Mouse (Mus musculus): Measurements from ENCODE around the gene Arid3b. TPM values are rescaled to one million over a fixed set of nuclear protein-coding genes. Genes with fewer than 3 reads are reported as not detected.
A peak's percentile ranks its signal among the peaks of the same experiment; 100 is the strongest.

The Arid3b gene
- polyA plus RNA-seq, 1 experiment from 2014 or later: 32.1 TPM

- H3K4me2 ChIP-seq (ENCODE audit: low read depth, low read length, severe bottlenecking): no peak overlapping the region
- DNase-seq (ENCODE audit: low spot score) (peak; percentile 49), ATAC-seq (replicated peaks; ENCODE audit: low FRiP score) (no peak)
- H3K27me3 ChIP-seq (ENCODE audit: control insufficient read depth, insufficient read depth, low read length): no peaks in the 10 kb centered on the region
- H3K27ac ChIP-seq (ENCODE audit: low read depth, low read length): peak overlapping the region; percentile 14; the same call in 1 of the 2 replicates
- peaks cover 27% of the 10 kb centered on the region for H3K4me1 ChIP-seq (replicated peaks; ENCODE audit: control insufficient read depth, insufficient read depth, low read length)
- H3K9ac ChIP-seq (ENCODE audit: low read length): no peak overlapping the region
- H3K9me3 ChIP-seq (ENCODE audit: control insufficient read depth, low read length): no peaks in the 10 kb centered on the region
- H3K36me3 ChIP-seq (ENCODE audit: control insufficient read depth, insufficient read depth, low read length): no peaks in the 10 kb centered on the region
- no peak overlapping the region for H3K4me3 ChIP-seq (ENCODE audit: low read depth, low read length)
- WGBS: 3% methylated on average over 6 of the region's 6 CpGs
Measured at GRCm38 (mm10) chr9:57817220-57817667, 19.3 kb downstream of the Arid3b start.

DNA sequence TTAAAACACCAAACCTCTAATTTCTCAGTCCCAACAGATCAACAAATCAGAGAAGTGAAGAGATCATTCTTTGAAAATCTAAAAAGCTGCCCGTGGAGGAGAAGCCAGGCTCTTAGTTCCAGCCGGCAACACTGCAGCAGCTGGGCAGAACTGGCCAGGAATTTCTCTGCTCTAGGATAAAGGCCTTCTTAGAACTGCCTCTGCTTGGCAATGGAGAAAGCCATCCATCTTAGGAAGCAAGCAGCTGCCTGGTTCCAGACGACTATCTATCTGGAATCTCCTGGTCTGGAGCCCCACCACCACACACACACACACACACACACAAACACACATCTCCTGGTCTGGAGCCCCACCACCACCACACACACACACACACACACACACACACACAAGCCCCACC lies 21.7 kb downstream of the Arid3b start:
- Histone ChIP-seq H3K4me3 (ENCODE audit: low read depth, low read length) (no peak overlapping the region), H3K4me1 (replicated peaks; ENCODE audit: control insufficient read depth, insufficient read depth, low read length) (peaks cover 23% of the 10 kb centered on the region; the same call in 1 of the 2 replicates), H3K36me3 (ENCODE audit: control insufficient read depth, insufficient read depth, low read length) (no peaks in the 10 kb centered on the region), H3K27me3 (ENCODE audit: control insufficient read depth, insufficient read depth, low read length) (no peaks in the 10 kb centered on the region), H3K4me2 (ENCODE audit: low read depth, low read length, severe bottlenecking) (no peak overlapping the region), H3K9me3 (ENCODE audit: control insufficient read depth, low read length) (no peaks in the 10 kb centered on the region), H3K27ac (ENCODE audit: low read depth, low read length) (no peak overlapping the region), H3K9ac (ENCODE audit: low read length) (no peak overlapping the region)
- 45% methylated on average over 3 of the region's 3 CpGs for WGBS
- DNase-seq (ENCODE audit: low spot score): peak; percentile 41
- ATAC-seq (replicated peaks; ENCODE audit: low FRiP score): no peak

- ATAC-seq (replicated peaks; ENCODE audit: low FRiP score): no peak
- no peak overlapping the region for H3K27ac ChIP-seq (ENCODE audit: low read depth, low read length)
- WGBS: 19% methylated on average over 1 of the region's 1 CpGs
- no peaks in the 10 kb centered on the region for H3K9me3 ChIP-seq (ENCODE audit: control insufficient read depth, low read length)
- no peak overlapping the region for H3K4me3 ChIP-seq (ENCODE audit: low read depth, low read length)
- DNase-seq (ENCODE audit: low spot score): no peak
- no peak overlapping the region for H3K4me2 ChIP-seq (ENCODE audit: low read depth, low read length, severe bottlenecking)
- H3K9ac ChIP-seq (ENCODE audit: low read length): no peak overlapping the region
- H3K36me3 ChIP-seq (ENCODE audit: control insufficient read depth, insufficient read depth, low read length): no peaks in the 10 kb centered on the region
- peaks cover 26% of the 10 kb centered on the region; the same call in 1 of the 2 replicates for H3K4me1 ChIP-seq (replicated peaks; ENCODE audit: control insufficient read depth, insufficient read depth, low read length)
- no peaks in the 10 kb centered on the region for H3K27me3 ChIP-seq (ENCODE audit: control insufficient read depth, insufficient read depth, low read length)
Measured at GRCm38 (mm10) chr9:57814014-57814413, 22.6 kb downstream of the Arid3b start.

DNA sequence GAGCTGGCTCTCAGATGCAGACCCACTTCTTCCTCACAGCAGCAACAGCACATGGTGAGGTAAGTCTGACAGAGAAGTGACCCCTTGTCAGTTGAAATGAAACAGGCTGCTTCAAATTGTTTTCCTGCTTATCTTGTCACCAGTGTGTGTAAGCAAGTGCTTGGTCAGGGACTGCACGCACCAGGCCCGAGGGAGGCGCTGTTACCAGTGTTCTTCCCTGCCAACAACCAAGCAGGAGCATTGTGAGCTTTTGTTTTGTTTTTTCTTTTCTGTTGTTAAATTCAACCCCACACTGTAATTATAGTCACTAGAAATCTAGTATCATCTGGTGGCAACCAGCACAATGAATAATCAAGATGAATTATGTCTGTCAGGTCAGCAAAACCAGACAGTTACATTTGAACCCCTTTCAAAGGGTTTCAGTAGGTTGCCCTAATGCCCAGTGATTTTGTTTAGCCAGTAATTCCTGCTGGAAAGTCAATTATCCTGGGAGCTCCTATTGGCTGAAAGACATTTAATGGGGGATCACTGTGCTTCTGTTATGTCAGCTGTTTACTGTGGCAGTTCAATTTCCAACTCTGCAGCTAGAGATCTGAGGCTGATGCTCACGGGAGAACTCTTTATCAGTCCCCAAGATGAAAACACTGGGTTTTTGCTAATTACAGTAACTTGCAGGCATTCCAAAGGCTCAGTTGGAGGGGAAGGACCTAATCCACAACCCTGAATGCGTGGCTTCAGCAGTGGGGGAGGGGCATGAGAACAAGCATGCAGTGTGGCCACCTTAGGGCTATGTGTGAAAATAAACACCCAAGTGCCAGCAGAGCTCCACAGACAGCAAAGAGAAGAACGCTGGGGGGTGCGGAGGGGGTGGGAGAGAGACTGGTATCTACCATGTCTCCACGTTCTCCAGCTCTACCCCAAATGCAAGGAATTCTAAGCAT lies 24.5 kb downstream of the Arid3b start:
- WGBS: 36% methylated on average over 8 of the region's 8 CpGs
- H3K4me3 ChIP-seq (ENCODE audit: low read depth, low read length): no peak overlapping the region
- no peaks in the 10 kb centered on the region for H3K9me3 ChIP-seq (ENCODE audit: control insufficient read depth, low read length)
- DNase-seq (ENCODE audit: low spot score) (no peak), ATAC-seq (replicated peaks; ENCODE audit: low FRiP score) (0 out of 2 replicates have a peak, but pooled peaks have one; percentile 33)
- no peak overlapping the region for H3K9ac ChIP-seq (ENCODE audit: low read length)
- no peaks in the 10 kb centered on the region for H3K36me3 ChIP-seq (ENCODE audit: control insufficient read depth, insufficient read depth, low read length)
- no peaks in the 10 kb centered on the region for H3K27me3 ChIP-seq (ENCODE audit: control insufficient read depth, insufficient read depth, low read length)
- peak overlapping the region; percentile 28 for H3K27ac ChIP-seq (ENCODE audit: low read depth, low read length)
- H3K4me2 ChIP-seq (ENCODE audit: low read depth, low read length, severe bottlenecking): no peak overlapping the region
- H3K4me1 ChIP-seq (replicated peaks; ENCODE audit: control insufficient read depth, insufficient read depth, low read length): peaks cover 28% of the 10 kb centered on the region; the same call in 1 of the 2 replicates

DNA sequence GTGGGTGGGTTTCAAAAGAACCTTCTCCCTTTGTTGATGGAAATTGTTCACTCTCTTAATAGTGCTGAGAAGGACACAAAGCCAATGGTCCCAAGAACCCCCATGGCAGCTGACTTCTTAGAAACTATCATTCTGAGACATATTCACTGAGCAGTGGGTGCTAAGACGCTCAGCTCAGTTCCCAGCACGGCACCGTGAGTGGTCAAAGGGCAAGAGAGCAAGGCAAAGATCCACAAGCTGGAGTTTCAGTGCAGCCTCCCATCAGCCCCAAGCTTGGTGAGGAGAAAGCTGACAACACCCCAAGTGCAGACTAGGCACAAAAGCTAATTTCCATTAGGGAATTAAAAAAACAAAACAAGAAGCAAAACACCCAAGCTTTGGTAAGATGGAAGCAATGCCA lies 25.9 kb downstream of the Arid3b start:
- peaks cover 31% of the 10 kb centered on the region for H3K4me1 ChIP-seq (replicated peaks; ENCODE audit: control insufficient read depth, insufficient read depth, low read length)
- no peak overlapping the region for H3K27ac ChIP-seq (ENCODE audit: low read depth, low read length)

DNA sequence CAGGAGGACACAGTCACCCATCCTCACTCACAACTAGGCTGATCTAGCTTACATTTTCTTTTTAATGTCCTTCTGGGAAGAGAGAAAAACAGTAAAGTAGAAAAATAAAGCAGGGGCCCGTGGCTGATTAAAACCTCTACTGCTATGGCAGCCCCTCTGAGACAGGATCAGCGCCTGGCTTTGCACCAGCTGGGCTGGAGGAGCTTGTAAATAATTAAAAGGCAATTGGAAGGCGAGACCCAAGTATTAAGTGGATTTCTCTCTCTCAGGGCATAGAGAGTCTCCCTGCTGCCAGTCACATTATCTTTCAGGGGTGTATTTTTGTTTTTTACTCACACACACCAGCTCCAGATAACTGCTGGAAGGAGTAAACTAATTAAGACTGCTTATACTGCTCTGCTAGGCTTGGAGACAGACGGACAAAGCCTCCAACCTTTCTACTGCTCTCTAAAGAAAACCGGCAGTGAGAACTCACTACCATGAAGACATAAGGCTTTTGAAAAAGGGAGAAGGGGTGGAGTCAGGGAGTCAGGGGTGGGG lies 27.8 kb downstream of the Arid3b start:
- H3K4me1 ChIP-seq (replicated peaks; ENCODE audit: control insufficient read depth, insufficient read depth, low read length): peaks cover 27% of the 10 kb centered on the region
- H3K9ac ChIP-seq (ENCODE audit: low read length): no peak overlapping the region
- peak overlapping the region; percentile 60; the same call in 1 of the 2 replicates for H3K27ac ChIP-seq (ENCODE audit: low read depth, low read length)
- H3K27me3 ChIP-seq (ENCODE audit: control insufficient read depth, insufficient read depth, low read length): no peaks in the 10 kb centered on the region
- DNase-seq (ENCODE audit: low spot score): no peak
- H3K9me3 ChIP-seq (ENCODE audit: control insufficient read depth, low read length): no peaks in the 10 kb centered on the region
- 29% methylated on average over 5 of the region's 5 CpGs for WGBS
- H3K4me3 ChIP-seq (ENCODE audit: low read depth, low read length): no peak overlapping the region
- no peaks in the 10 kb centered on the region for H3K36me3 ChIP-seq (ENCODE audit: control insufficient read depth, insufficient read depth, low read length)
- no peak overlapping the region for H3K4me2 ChIP-seq (ENCODE audit: low read depth, low read length, severe bottlenecking)
- no peak for ATAC-seq (replicated peaks; ENCODE audit: low FRiP score)

More for the DNA sequence above, 25.9 kb downstream of the Arid3b start:
- Histone ChIP-seq H3K4me2 (ENCODE audit: low read depth, low read length, severe bottlenecking) (no peak overlapping the region), H3K4me3 (ENCODE audit: low read depth, low read length) (no peak overlapping the region), H3K36me3 (ENCODE audit: control insufficient read depth, insufficient read depth, low read length) (no peaks in the 10 kb centered on the region), H3K9me3 (ENCODE audit: control insufficient read depth, low read length) (no peaks in the 10 kb centered on the region), H3K9ac (ENCODE audit: low read length) (no peak overlapping the region), H3K27me3 (ENCODE audit: control insufficient read depth, insufficient read depth, low read length) (no peaks in the 10 kb centered on the region)
- ATAC-seq (replicated peaks; ENCODE audit: low FRiP score): no peak
- no peak for DNase-seq (ENCODE audit: low spot score)
- WGBS: 82% methylated on average over 3 of the region's 3 CpGs

DNA sequence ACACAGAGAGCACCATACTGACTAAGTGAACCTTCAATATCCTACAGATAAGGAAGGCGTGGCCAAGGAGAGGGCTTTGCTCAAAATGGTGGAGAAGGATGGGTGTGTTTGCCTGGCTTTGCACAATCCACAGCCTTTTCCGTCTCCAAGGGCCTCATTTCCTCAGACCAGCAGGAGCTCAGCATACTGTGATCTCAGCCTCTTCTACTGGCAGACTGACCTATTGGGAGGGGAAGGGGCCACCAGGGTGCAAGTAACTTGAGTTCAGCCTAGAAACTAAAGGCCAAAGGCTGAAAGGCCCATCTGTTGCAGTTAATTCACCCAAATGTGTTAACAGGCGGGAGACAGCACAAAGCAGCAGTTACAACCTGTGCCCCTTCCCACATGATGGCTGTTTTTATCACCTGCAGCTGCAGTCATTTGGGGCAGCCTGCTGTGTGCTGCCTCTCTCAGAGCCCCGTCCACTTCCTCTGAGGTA lies 29.4 kb downstream of the Arid3b start:
- no peaks in the 10 kb centered on the region for H3K36me3 ChIP-seq (ENCODE audit: control insufficient read depth, insufficient read depth, low read length)
- peaks cover 20% of the 10 kb centered on the region for H3K4me1 ChIP-seq (replicated peaks; ENCODE audit: control insufficient read depth, insufficient read depth, low read length)
- no peak overlapping the region for H3K4me2 ChIP-seq (ENCODE audit: low read depth, low read length, severe bottlenecking)
- WGBS: 67% methylated on average over 4 of the region's 4 CpGs
- no peak overlapping the region for H3K4me3 ChIP-seq (ENCODE audit: low read depth, low read length)
- DNase-seq (ENCODE audit: low spot score) (no peak), ATAC-seq (replicated peaks; ENCODE audit: low FRiP score) (no peak)
- H3K27ac ChIP-seq (ENCODE audit: low read depth, low read length): no peak overlapping the region
- H3K9ac ChIP-seq (ENCODE audit: low read length): no peak overlapping the region
- H3K27me3 ChIP-seq (ENCODE audit: control insufficient read depth, insufficient read depth, low read length): no peaks in the 10 kb centered on the region
- no peaks in the 10 kb centered on the region for H3K9me3 ChIP-seq (ENCODE audit: control insufficient read depth, low read length)

- H3K4me2 ChIP-seq (ENCODE audit: low read depth, low read length, severe bottlenecking): no peak overlapping the region
- WGBS: 54% methylated on average over 1 of the region's 1 CpGs
- ATAC-seq (replicated peaks; ENCODE audit: low FRiP score) (no peak), DNase-seq (ENCODE audit: low spot score) (no peak)
- no peaks in the 10 kb centered on the region for H3K9me3 ChIP-seq (ENCODE audit: control insufficient read depth, low read length)
- no peak overlapping the region for H3K27ac ChIP-seq (ENCODE audit: low read depth, low read length)
- no peak overlapping the region for H3K4me3 ChIP-seq (ENCODE audit: low read depth, low read length)
- H3K9ac ChIP-seq (ENCODE audit: low read length): no peak overlapping the region
- no peaks in the 10 kb centered on the region for H3K27me3 ChIP-seq (ENCODE audit: control insufficient read depth, insufficient read depth, low read length)
- peaks cover 17% of the 10 kb centered on the region for H3K4me1 ChIP-seq (replicated peaks; ENCODE audit: control insufficient read depth, insufficient read depth, low read length)
- H3K36me3 ChIP-seq (ENCODE audit: control insufficient read depth, insufficient read depth, low read length): no peaks in the 10 kb centered on the region; the same call in 1 of the 2 replicates
Measured at GRCm38 (mm10) chr9:57806066-57806481, 30.5 kb downstream of the Arid3b start.
